Mouse (Mus musculus) cerebellum, adult 2 months (tissue): Measurements from ENCODE around the gene Cep295nl.

ENCODE experiments used
- CTCF ChIP-seq: fragments of 200-500 bp; IDR thresholded peaks from 2 replicates; pipeline ENCODE4 v1.5.1; 2011; ENCODE audit warnings: low read depth, mild to moderate bottlenecking, control low read depth, low read length, moderate library complexity, borderline replicate concordance; ENCODE audit not compliant: insufficient read depth
- POLR2A ChIP-seq: fragments of 200-500 bp; IDR thresholded peaks from 2 replicates; pipeline ENCODE4 v1.6.1; 2011; ENCODE audit warnings: low read length, control low read depth, borderline replicate concordance; ENCODE audit not compliant: insufficient read depth

DNA sequence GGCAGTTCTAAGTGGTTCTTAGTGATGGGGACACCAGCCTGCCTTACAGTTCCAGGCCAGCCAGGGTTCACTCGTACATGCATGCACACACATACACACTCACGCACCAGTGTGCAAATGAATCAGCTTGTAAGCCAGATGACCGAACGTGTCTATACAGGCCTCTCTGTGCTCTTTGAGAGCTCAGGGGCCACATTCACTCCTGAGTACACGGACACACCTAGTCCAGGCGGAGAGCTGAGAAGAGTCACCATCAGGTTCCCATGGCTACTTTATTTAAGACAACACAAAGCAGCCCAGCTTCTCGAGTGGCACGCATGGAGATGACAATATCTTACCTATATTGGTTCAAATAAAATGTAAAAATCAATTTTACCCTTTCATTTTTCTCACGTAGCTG, 55.9 kb downstream of the Cep295nl start:
- TF ChIP-seq POLR2A (no peak), CTCF (no peak)
